Mouse (Mus musculus) stomach, postnatal 0 days (tissue): ENCODE results near the gene Gng13. TPM values are rescaled to one million over a fixed set of nuclear protein-coding genes. Genes with fewer than 3 reads are reported as not detected.
A peak's percentile ranks its signal among the peaks of the same experiment; 100 is the strongest.
"Not testable (repeated sequence)": the region's sequence is repeated elsewhere in the genome, so short reads cannot be mapped to it uniquely, and the experiment has no call there.

Source experiments
- ATAC-seq: fragments of 200-750 bp; cut with Nextera tagmentation; 2 replicates; pipeline ENCODE4 v1.8.0; 2017; ENCODE audit not compliant: low FRiP score, low TSS enrichment
- DNase-seq: peaks from one replicate; pipeline ENCODE4 v3.0.0-alpha.2; 2016; ENCODE audit warnings: low spot score
- H3K27ac ChIP-seq: fragments of 300-500 bp; sonication (generic); replicated peaks from 2 replicates; pipeline ENCODE4 v1.5.1; 2014; ENCODE audit warnings: mild to moderate bottlenecking, control low read depth
- H3K27me3 ChIP-seq: fragments of 300-500 bp; sonication (generic); 2 replicates; pipeline ENCODE4 v1.6.1; 2014; ENCODE audit warnings: low read length; ENCODE audit not compliant: control insufficient read depth, insufficient read depth
- H3K36me3 ChIP-seq: fragments of 300-500 bp; sonication (generic); 2 replicates; pipeline ENCODE4 v1.6.1; 2014; ENCODE audit warnings: low read length, mixed read lengths; ENCODE audit not compliant: control insufficient read depth, insufficient read depth
- H3K4me1 ChIP-seq: fragments of 300-500 bp; sonication (generic); replicated peaks from 2 replicates; pipeline ENCODE4 v1.6.1; 2014; ENCODE audit warnings: antibody characterized with exemption; ENCODE audit not compliant: control insufficient read depth, insufficient read depth
- H3K4me2 ChIP-seq: fragments of 300-500 bp; sonication (generic); replicated peaks from 2 replicates; pipeline ENCODE4 v1.6.1; 2014; ENCODE audit warnings: low read depth, mild to moderate bottlenecking, control low read depth, moderate library complexity
- H3K4me3 ChIP-seq: fragments of 300-500 bp; sonication (generic); 2 replicates; pipeline ENCODE4 v1.5.1; 2014; ENCODE audit warnings: low read depth, low read length, control low read depth
- H3K9ac ChIP-seq: fragments of 300-500 bp; sonication (generic); 2 replicates; pipeline ENCODE4 v1.6.1; 2014; ENCODE audit warnings: mild to moderate bottlenecking, low read length, control low read depth, mixed read lengths
- H3K9me3 ChIP-seq: fragments of 300-500 bp; sonication (generic); 2 replicates; pipeline ENCODE4 v1.6.1; 2016; ENCODE audit warnings: low read length; ENCODE audit not compliant: control insufficient read depth
- CTCF ChIP-seq: IDR thresholded peaks from 2 replicates; pipeline ENCODE4 v1.5.1; 2016; ENCODE audit warnings: antibody characterized with exemption, low read depth, mild to moderate bottlenecking, moderate library complexity
- EP300 ChIP-seq: optimal IDR thresholded peaks from 2 replicates; pipeline ENCODE3; 2016; ENCODE audit warnings: antibody characterized with exemption
- WGBS: fragments of 180-500 bp; shearing (Covaris S2); extraction: QIAGEN DNeasy Blood & Tissue Kit; methylation state at CpG from one replicate; pipeline ENCODE4 v1.1.7; 2014; 5-methylcytosine and 5-hydroxymethylcytosine counted together
- polyA plus RNA-seq: library from polyadenylated mRNA; unstranded; fragments of >200 nt; fragmentation: Nextera tagmentation; extraction: Ambion mirVana; gene quantifications from 2 replicates; pipeline ENCODE4 v1.2.1, GENCODE M21; 2015

Gng13 gene
- polyA plus RNA-seq, 1 experiment from 2014 or later, result 1.4 TPM

- DNase-seq (peak; percentile 41), ATAC-seq (no peak)
- H3K36me3 ChIP-seq, result no peaks in the 10 kb centered on the region
- H3K27me3 ChIP-seq, result no peaks in the 10 kb centered on the region
- no peaks in the 10 kb centered on the region for H3K4me1 ChIP-seq
- H3K9me3 ChIP-seq, result no peaks in the 10 kb centered on the region
- H3K27ac ChIP-seq, result no peak within 1 kb of the TSS
- H3K4me3 ChIP-seq, result no peak within 1 kb of the TSS
- TF ChIP-seq CTCF (no peak), EP300 (no peak)
- no peak within 1 kb of the TSS for H3K4me2 ChIP-seq
- 61% methylated on average over 3 of the region's 3 CpGs for WGBS
- peak within 1 kb of the TSS; percentile 13; the same call in 1 of the 2 replicates for H3K9ac ChIP-seq
These were observed 18.8 kb downstream of the Gng13 start, which contains the start of gene Mslnl for GRCm38 (mm10) chr17:25735745-25736144. Gene Mslnl, plus strand, starts transcription at chr17:25736042.

DNA sequence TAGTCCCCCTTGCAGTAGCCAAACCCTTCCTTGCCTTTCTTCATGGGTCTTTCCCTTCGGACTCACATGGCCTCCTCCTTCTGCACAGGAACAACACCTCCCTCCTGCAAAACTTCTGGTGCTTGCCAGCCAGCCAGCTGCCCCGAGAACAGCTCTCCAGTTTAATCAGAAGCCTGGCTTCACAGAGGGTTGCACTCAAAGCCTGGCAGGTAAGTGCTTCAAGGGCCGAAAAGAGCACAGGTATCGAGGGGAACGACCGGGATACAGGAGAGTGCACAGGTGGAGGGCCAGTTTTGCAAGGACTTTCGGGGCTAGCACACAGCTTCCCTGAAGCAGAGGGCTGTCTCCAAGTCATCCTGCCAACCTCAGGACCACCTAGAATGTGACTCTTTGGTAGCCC, 21.9 kb downstream of the Gng13 start:
- DNase-seq, result no peak
- H3K4me2 ChIP-seq, result no peak overlapping the region
- no peaks in the 10 kb centered on the region for H3K4me1 ChIP-seq
- no peak overlapping the region for H3K4me3 ChIP-seq
- H3K9ac ChIP-seq, result no peak overlapping the region
- H3K27me3 ChIP-seq, result no peaks in the 10 kb centered on the region
- 76% methylated on average over 7 of the region's 7 CpGs for WGBS
- TF ChIP-seq EP300, result no peak
- no peak for TF ChIP-seq CTCF
- no peaks in the 10 kb centered on the region for H3K9me3 ChIP-seq
- no peak overlapping the region for H3K27ac ChIP-seq
- no peaks in the 10 kb centered on the region for H3K36me3 ChIP-seq
- ATAC-seq, result no peak

GRCm38 (mm10) chr17:25741471-25741870, 24.5 kb downstream of the Gng13 start:
- not testable (repeated sequence) for H3K4me3 ChIP-seq, H3K9ac ChIP-seq, DNase-seq, H3K9me3 ChIP-seq, H3K36me3 ChIP-seq, H3K4me1 ChIP-seq, ATAC-seq, H3K4me2 ChIP-seq, H3K27ac ChIP-seq, H3K27me3 ChIP-seq
- 77% methylated on average over 12 of the region's 12 CpGs for WGBS

DNA sequence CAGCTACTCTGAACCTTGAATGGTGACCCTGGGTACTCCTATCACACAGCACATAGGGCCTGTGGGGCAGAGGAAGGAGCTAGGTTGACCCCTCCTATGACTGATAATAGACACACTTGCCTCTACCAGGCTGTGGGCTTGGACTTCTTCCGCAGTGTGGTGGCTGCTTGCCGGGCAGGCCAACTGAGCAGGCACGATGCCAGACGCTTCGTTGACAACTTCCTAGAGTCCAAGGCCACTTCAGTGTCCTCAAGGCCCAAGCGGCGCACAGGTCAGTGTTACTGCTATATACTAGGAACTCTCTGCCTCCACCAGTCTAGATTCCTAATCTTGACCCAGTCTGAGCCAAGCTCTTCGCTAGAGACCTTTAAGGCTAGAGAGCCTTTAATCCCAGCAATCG, 26.9 kb downstream of the Gng13 start:
- no peak for ATAC-seq
- no peak overlapping the region for H3K27ac ChIP-seq

DNA sequence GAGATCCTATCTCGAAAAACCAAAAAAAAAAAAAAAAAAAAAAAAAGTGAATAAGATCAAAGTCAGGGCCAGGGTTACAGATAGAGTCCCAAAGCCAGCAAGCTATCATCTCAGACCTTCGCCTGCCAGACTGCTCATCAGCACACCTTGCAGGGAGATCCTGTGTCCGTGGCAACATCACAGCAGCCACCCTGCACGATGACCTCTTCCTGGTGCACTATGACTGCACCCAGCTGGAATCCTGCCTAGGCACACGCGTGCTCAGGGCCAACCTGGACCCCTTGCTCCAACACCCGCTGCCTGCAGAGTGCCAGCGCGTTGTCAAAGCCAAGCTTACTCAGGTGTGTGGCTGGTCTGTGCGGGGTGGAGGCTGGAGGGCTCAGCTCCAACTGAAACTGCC, 27.3 kb downstream of the Gng13 start:
- no peak for ATAC-seq
- H3K9ac ChIP-seq, result no peak overlapping the region
- H3K4me2 ChIP-seq, result no peak overlapping the region
- no peak overlapping the region for H3K4me3 ChIP-seq
- TF ChIP-seq EP300 (no peak), CTCF (no peak)
- no peaks in the 10 kb centered on the region for H3K27me3 ChIP-seq
- H3K36me3 ChIP-seq, result no peaks in the 10 kb centered on the region
- no peak for DNase-seq
- no peaks in the 10 kb centered on the region for H3K9me3 ChIP-seq
- H3K4me1 ChIP-seq, result no peaks in the 10 kb centered on the region
- no peak overlapping the region for H3K27ac ChIP-seq
- 69% methylated on average over 10 of the region's 10 CpGs for WGBS

More for the DNA sequence above, 26.9 kb downstream of the Gng13 start:
- H3K4me3 ChIP-seq, result no peak overlapping the region
- no peak for TF ChIP-seq CTCF
- H3K9ac ChIP-seq, result no peak overlapping the region
- no peaks in the 10 kb centered on the region for H3K4me1 ChIP-seq
- 93% methylated on average over 9 of the region's 9 CpGs for WGBS
- DNase-seq, result no peak
- no peaks in the 10 kb centered on the region for H3K27me3 ChIP-seq
- H3K9me3 ChIP-seq, result no peaks in the 10 kb centered on the region
- H3K36me3 ChIP-seq, result no peaks in the 10 kb centered on the region
- H3K4me2 ChIP-seq, result no peak overlapping the region

- Histone ChIP-seq H3K27ac (no peak overlapping the region), H3K4me2 (no peak overlapping the region), H3K4me1 (no peaks in the 10 kb centered on the region), H3K9me3 (no peaks in the 10 kb centered on the region), H3K4me3 (no peak overlapping the region), H3K9ac (no peak overlapping the region), H3K27me3 (no peaks in the 10 kb centered on the region), H3K36me3 (no peaks in the 10 kb centered on the region)
- ATAC-seq, result no peak
- TF ChIP-seq EP300 (no peak), CTCF (no peak)
- DNase-seq, result no peak
- WGBS, result 88% methylated on average over 4 of the region's 4 CpGs
These were observed 31.3 kb downstream of the Gng13 start for GRCm38 (mm10) chr17:25748238-25748637.
